Mouse (Mus musculus) cerebellum, adult 11 months (tissue): Measurements from ENCODE around the gene Cfdp1.

Source experiments
- DNase-seq: peaks from one replicate; pipeline ENCODE4 v3.0.0; 2022

The Cfdp1 gene

GRCm38 (mm10) chr8:111765096-111765495 is 89.0 kb downstream of the Cfdp1 start:
- no peak for DNase-seq

DNA sequence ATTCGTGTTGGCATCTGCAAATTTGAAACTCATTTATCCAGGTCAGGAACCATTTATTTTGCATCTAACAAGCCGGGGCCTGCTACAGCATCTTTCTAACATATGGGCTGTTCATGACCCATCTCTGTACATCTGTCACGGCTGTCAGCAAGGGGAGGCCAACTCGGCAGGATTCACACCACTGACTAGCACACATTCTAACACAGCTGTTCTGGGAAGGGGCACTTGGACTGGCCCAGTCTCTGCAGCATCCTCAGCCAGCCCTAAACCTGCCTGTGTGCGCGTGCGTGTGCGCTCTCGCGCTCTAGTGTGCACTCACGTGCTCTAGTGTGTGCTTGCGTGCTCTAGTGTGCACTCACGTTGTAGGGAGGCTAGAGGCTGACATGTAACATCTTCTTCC is 93.4 kb downstream of the Cfdp1 start:
- DNase-seq: no peak

GRCm38 (mm10) chr8:111758817-111759216 is 95.3 kb downstream of the Cfdp1 start:
- DNase-seq: no peak

- DNase-seq: no peak
These were observed 96.5 kb downstream of the Cfdp1 start for GRCm38 (mm10) chr8:111757599-111757998.

DNA sequence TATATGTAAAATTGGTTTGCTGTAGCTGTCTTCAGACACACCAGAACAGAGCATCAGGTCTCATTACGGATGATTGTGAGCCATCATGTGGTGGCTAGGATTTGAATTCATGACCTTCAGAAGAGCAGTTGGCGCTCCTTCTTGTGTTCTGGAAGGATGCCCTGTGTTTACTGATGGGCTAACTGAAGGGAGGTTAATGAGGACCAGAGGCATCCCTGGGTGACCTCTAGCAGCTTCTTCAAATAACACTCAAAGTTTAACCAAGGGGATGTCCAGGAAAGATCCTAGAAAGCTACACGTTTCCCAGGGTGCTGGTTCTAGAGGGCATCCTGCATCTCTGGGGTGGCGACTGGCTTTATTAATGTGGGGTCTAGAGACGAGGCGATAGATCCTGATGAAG is 99.4 kb downstream of the Cfdp1 start:
- DNase-seq: no peak

DNA sequence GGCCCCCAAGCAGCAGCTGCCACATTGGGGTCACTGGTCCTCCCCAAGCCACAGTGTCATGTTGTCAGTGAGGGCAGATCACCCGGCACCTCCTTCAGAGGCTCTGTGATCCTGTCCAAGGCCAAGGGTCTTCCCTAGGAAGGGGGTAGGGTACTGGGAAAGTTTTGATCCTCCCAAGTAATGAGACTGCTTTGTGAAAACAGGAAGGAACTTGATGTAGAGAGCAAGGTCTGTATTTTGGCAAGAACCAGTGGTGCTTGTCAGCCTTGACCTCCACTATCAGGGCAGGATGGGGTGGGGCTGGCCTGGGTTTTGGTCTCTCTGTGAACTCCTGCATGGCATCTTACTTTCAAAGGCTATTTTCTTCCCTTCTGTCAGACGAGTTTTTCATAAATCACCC is 100.0 kb downstream of the Cfdp1 start:
- DNase-seq: no peak

DNA sequence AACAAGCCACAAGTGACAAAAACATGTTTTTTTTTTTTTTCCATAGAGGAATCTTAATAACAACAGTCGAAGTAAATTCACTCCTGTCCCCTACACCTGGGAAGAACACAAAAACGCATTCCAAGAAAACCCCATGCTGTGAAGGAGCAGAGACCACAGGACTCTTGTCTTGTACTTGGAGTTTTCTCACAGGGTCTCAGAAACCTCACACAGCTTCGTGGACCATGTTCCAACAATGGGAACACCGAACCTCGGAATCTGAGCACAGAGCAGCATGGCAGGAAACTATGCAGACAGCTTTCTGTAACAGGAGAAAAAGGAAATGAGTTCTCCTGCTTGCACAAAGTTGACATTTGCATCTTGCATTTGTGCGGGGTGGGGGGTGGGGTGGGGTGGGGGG is 105.3 kb downstream of the Cfdp1 start:
- DNase-seq: no peak

DNA sequence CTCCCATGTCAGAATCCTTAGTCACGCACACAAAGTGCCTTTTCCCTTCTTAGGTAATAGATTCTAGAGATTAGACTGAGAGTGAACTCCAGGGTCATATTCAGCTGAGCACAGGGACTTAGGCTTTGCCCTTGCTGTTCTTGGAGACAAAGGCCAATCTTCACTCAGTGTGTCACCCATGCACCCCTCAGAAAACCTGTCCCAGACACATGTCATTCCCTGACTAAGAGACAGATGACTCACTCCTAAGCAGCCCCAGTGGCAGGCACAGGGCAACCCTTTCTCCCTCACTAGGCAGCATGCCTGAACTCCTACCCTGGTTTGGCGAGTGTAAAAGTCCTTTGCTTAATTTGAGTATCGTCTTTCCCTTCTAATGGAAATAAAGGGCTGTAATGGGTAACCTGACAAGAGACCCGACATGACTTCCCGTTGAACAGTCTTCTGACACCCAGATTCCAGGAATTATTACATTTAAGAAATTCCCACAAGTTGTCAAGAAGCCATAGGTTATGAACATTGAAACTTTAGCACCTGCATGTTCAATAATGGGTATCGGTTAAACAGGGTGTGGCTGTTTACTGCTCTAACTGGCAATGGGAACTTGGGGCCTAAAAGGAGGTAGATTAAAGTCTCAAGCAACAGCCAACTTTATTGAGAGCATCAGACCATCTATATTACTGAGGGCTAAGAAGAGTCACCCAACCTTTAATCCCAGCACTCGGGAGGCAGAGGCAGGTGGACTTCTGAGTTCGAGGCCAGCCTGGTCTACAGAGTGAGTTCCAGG is 106.0 kb downstream of the Cfdp1 start:
- no peak for DNase-seq

- DNase-seq: no peak
These were observed 107.3 kb downstream of the Cfdp1 start for GRCm38 (mm10) chr8:111746582-111747465.

DNA sequence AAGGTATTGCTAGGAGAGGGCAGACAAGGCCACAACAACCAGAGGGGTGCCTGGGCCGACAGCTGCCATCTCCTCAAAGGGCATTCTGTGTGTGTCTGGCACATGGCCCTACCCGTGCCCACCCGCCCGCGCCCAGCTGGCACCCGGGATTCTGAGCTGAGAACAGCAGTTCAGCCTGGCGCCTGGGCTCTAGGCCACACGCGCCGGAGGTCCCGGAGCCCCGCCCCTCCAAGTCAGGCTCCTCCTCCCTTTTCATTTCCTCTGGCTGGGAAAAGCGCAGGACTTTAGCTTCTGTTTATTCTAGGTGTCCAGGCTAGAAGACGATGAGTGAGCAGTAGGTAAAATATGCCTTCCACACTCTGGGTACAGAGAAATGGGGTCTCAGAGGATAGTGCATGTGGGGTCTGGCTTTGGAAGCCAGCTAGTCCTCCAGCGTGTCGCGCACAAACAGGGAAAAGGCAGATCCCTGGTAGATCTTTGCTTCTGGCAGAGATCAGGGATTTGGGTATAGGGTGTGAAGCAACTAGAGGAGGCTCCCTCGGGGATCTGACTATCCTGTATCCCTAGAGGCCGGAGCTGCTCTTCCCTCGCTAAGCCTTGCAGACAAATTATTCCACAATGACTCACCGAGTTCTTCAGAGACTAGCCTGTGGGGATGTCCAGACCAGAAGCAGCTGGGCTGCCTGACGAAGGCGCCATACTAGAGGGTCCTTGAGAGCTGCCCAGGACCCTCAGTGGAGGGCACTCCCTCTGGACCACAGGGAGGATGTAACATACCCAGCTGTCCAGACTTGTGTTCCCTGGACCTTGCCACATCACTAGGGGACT is 108.3 kb downstream of the Cfdp1 start:
- peak; percentile 66 for DNase-seq

DNA sequence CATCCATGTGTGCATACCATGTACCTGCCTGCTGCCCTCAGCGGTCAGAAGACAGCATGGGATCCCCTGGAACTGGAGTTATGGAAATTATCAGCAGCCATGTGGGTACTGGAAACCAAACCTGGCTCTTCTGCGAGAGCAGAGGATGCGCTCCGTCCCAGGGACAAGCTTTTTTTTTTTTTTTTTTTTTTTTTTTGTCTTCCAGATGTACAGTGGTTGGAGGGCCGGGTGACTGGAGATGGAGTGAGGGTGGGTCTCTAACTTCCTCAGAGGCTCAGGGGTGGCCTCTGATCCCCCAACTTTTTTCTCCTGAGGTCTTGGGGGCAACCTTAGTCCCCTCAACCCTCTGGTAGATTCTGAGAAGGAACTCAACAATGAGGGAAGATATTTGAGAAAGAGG is 109.0 kb downstream of the Cfdp1 start:
- DNase-seq: no peak

- DNase-seq: peak; percentile 82
These were observed 110.0 kb downstream of the Cfdp1 start, which contains the start of gene Bcar1 for GRCm38 (mm10) chr8:111743792-111744696. Gene Bcar1 (minus strand): TSS chr8:111743809.

DNA sequence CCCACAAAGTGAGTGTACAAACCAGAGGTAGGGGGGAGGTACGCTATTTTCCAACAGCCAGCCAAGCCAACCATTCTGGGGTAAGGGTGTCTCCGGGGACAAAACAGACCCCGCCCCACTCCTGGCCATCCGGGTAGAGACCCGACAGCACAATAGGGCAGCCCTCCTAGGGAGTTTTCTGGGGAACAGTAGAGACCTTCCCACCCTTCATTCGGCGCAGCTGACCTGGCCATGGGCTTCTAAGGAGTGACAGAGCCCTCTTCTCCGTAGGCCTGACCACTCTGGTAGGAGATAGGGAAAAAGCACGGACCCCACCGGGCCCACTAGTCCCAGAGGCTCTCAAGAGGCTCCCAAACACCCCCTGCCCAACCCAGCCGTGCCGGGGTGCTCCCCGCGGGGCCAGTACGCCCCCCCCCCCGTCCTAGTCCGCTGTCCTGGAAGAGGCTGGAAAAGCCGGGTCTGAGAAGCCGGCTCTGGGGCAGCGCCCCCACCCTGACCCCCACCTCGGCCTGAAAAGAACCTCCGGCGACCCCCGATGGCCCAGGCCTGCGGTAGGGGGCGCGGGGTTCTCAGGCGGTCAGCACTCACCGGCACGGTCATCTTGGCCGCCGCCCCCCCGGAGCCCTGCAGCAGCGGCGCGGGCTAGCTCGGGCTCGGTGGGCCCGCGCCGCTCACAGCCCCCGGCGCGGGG is 110.8 kb downstream of the Cfdp1 start:
- peak; percentile 47 for DNase-seq

DNA sequence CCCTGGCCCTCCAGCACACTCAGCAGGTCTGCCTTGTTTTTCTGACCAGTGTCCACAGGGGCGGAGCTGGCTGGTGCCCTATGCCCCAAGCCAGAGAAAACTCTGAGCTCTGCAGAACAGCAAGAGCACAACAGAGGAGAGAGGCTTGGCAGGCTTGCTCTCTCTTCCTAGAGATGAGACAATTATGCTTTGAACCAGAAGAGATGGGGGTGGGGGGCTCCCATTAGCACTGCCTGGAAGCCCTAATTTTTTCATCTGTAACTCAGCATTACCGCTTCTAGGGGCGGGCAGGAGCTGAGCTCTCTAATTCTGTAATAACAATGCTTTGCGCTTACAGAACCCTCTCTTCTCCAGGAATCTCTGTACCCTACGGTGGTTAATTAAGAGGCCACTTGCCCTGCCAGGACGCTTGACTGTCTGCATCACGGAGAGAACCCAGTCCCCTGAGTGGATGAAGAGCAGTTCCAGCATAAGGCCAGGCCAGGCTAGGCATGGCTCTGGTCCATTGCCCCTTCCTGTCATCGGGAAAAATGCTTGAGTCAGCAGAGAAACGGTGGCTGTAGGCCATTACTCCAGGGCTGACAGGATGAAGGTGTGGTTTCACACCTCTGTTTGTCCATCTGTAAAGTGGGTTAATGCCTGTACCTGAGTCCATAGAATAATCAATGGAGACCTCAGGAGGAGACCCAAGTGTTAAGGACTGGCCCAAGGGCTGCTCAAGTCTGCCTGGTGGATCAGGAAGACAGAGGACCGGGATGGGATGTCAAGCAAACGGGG is 111.6 kb downstream of the Cfdp1 start:
- DNase-seq: peak; percentile 68

GRCm38 (mm10) chr8:111741556-111741955 is 112.5 kb downstream of the Cfdp1 start:
- DNase-seq: peak; percentile 27

GRCm38 (mm10) chr8:111740994-111741393 is 113.1 kb downstream of the Cfdp1 start:
- DNase-seq: peak; percentile 22

DNA sequence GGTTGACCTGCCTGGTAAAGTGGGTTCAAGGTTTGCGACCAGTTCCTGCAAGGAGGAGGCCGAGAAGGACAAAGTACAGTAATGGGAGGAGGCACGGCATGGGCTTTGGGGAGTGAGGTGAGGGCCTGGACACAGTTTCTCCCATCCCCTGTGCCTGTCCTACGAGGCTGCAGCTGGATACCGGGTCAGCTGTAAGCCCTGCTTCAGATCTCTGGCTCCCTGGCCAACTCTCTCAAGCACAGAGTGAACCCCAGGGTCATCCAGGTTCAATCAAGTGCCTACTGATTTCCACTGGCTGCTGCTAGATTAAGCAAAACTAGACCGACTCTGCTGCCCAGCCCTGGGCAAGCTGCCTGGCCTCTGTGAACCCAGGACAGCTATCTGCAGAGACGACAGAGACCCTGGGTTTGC is 113.8 kb downstream of the Cfdp1 start:
- peak; percentile 20 for DNase-seq

- DNase-seq: no peak
These were observed 114.5 kb downstream of the Cfdp1 start for GRCm38 (mm10) chr8:111739604-111740003.

GRCm38 (mm10) chr8:111738867-111739266 is 115.2 kb downstream of the Cfdp1 start:
- DNase-seq: no peak

- DNase-seq: peak; percentile 53
These were observed 117.8 kb downstream of the Cfdp1 start for GRCm38 (mm10) chr8:111736321-111736720.
